Mouse (Mus musculus): ENCODE results near the gene Tmod4. TPM values are rescaled to one million over a fixed set of nuclear protein-coding genes. Genes with fewer than 3 reads are reported as not detected.

The Tmod4 gene
- total RNA-seq, 2 experiments from 2014 or later, result 17.3 to 24.5 TPM

DNA sequence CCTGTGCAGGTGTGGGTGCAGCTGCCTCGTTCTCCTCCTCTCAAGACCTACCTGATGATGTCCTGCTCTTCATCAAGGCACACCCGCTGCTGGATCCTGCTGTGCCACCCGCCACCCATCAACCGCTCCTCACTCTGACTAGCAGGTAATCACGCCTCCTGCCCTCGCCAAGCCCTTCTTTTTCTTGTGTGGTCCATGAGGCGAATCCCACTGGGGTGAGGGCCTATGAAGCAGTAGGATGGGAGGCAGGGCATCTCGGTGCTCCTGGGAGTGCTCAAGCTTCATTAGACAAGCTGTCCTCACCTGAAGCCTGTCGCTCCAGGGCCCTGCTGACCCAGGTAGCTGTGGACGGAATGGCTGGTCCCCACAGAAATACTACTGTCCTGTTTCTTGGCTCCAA, 45.7 kb downstream of the Tmod4 start:
- intact Hi-C loops (cut with DNase I), result no loop called here
- no peak for DNase-seq (ENCODE audit: low spot score)

DNA sequence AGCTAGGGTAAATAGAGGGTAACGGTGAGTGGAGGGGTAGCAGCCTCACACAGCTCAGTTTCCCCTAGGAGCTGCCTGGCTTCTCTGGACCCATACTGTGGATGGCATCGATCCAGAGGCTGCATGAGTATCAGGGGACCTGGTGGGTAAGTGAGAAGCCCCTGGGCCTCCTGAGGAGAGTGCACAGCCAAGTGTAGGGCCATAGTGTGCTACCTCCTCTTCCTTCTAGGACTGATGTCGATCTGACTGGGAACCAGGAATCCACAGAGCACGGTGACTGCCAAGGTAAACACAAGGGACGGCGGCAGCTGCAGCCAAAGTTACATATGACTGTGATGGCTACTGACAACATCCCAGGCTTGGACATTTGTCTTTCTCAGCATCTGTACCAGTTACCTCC, 46.8 kb downstream of the Tmod4 start:
- intact Hi-C loops (cut with DNase I), result no loop called here

GRCm38 (mm10) chr3:95172526-95173255, 48.4 kb downstream of the Tmod4 start:
- DNase-seq (ENCODE audit: low spot score), result no peak

More for the DNA sequence above, 46.8 kb downstream of the Tmod4 start:
- no peak for DNase-seq (ENCODE audit: low spot score)

DNA sequence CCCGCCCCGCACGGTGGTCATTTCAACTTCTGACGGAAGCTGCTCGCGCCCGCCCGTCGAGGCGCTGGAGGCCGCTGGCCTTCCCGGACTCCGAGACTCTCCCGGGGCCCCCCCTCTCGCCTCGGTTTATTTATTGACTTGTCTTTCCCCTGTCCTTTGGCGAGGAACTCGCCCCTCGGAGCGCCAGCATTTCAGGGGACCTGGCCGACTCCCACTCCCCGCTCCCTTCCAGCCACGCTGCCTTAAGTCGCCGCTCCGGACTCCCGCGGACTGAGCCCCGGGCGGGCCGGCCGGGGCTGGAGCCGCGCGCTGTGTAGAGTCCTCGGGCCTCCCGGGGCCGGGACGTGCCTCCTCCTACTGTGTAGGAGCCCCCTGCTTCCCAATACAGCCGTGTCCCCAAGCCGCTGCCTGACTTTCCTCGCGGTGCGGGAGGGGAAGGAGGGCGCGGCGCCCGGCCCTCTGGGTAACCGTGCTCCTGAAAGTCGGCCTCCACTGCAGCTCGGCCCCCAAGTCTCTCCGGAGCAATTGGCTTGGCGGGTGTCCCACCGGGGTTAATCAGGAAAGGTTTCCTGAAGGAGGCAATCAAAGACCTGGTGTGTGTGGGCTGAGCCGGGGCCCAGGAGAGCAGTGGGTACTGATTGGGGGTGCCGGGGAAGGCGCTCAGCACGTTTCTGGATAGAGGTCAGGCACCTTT, 49.1 kb downstream of the Tmod4 start:
- no peak for DNase-seq (ENCODE audit: low spot score)
- intact Hi-C loops (cut with DNase I), result no loop called here

More at GRCm38 (mm10) chr3:95172526-95173255, 48.4 kb downstream of the Tmod4 start:
- intact Hi-C loops (cut with DNase I), result no loop called here

DNA sequence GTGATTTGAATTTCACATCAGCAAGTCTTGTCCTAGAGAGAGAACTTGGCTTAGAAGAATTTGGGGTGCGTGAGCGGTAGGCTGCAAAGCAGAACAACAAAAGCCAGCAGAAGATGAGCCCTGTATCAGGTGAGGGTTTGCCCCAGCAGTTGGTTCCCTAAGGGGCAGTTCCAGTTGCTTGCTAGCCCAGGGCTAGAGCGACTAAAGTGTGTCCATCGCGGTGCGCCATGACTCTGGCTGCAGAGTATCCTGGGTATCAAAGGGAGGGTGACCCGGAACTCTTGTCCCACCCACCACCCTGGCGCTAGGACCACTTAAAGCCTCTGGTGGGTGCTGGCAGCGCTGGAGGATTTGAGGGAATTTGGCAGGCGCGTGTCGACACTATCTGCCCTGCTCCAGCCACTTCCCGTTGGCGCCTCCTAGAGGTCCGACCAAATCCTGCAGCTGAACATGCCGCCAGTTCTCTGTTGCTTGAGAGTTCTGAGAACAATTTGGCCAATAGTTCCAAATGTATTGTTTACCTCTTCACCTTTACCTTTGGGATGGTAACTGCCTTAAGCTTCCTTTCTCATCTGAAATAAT, 49.8 kb downstream of the Tmod4 start:
- DNase-seq (ENCODE audit: low spot score), result peak; percentile 69
- intact Hi-C loops (cut with DNase I), result loop anchor here (1.0 kb wide), 1 partner anchor 32 kb away; the partner anchor contains the start of gene Tnfaip8l2

GRCm38 (mm10) chr3:95176500-95176899, 52.2 kb downstream of the Tmod4 start:
- intact Hi-C loops (cut with DNase I), result no loop called here

GRCm38 (mm10) chr3:95177583-95177982, 53.3 kb downstream of the Tmod4 start:
- no peak for DNase-seq (ENCODE audit: low spot score)
- intact Hi-C loops (cut with DNase I), result no loop called here

More at GRCm38 (mm10) chr3:95176500-95176899, 52.2 kb downstream of the Tmod4 start:
- DNase-seq (ENCODE audit: low spot score), result no peak

Small RNAs within 50 kb of the gene (microRNA-seq; reads per million reads assigned to microRNA genes)
- not detected for gene Mir8099-1

Other genes with a start within 250 kb of the Tmod4 start
- gene Psmb4, start 237.5 kb upstream of the Tmod4 start, total RNA-seq (2021), result 100 to 1,000 TPM; 217 to 228 TPM
- 10 to 100 TPM; 93.9 to 98.3 TPM for gene Selenbp1, start 191.4 kb upstream of the Tmod4 start, total RNA-seq (2021)
- gene Rfx5, start 170.4 kb upstream of the Tmod4 start, total RNA-seq (2021), result 1 to 10 TPM; 6.2 to 6.9 TPM
- gene Pi4kb, start 149.7 kb upstream of the Tmod4 start, total RNA-seq (2021), result 10 to 100 TPM; 25.3 to 27.0 TPM
- gene Zfp687, start 109.0 kb upstream of the Tmod4 start, total RNA-seq (2021), result 10 to 100 TPM; 10.8 to 11.1 TPM
- gene Psmd4, start 81.9 kb upstream of the Tmod4 start, total RNA-seq (2021), result 100 to 1,000 TPM; 119 to 129 TPM
- gene Pip5k1a, start 17.5 kb upstream of the Tmod4 start, total RNA-seq (2021), result 10 to 100 TPM; 14.2 to 15.2 TPM
- 10 to 100 TPM; 31.3 to 32.2 TPM for gene Vps72, start 13.5 kb upstream of the Tmod4 start, total RNA-seq (2021)
- 10 to 100 TPM; 28.3 to 31.4 TPM for gene Scnm1, start 9.5 kb downstream of the Tmod4 start, total RNA-seq (2021)
- 1 to 10 TPM; 6.7 to 7.9 TPM for gene Lysmd1, start 9.6 kb downstream of the Tmod4 start, total RNA-seq (2021)
- gene Tnfaip8l2, start 17.9 kb downstream of the Tmod4 start, total RNA-seq (2021), result 1 to 10 TPM; 2.0 to 2.1 TPM
- 1 to 10 TPM; 7.3 to 9.4 TPM for gene Sema6c, start 36.0 kb downstream of the Tmod4 start, total RNA-seq (2021)
- 10 to 100 TPM; 12.7 to 14.1 TPM for gene Gabpb2, start 93.4 kb downstream of the Tmod4 start, total RNA-seq (2021)
- 10 to 100 TPM; 19.9 to 26.0 TPM for gene Cdc42se1, start 104.3 kb downstream of the Tmod4 start, total RNA-seq (2021)
- gene Mllt11, start 107.7 kb downstream of the Tmod4 start, total RNA-seq (2021), result 1 to 10 TPM; 6.6 to 7.5 TPM
- not detected for gene Gm128, start 117.1 kb downstream of the Tmod4 start, total RNA-seq (2021)
- not detected for gene Bnipl, start 126.7 kb downstream of the Tmod4 start, total RNA-seq (2021)
- 10 to 100 TPM; 20.2 to 23.4 TPM for gene Mindy1, start 156.9 kb downstream of the Tmod4 start, total RNA-seq (2021)
- 10 to 100 TPM; 22.1 to 22.8 TPM for gene Prune1, start 157.6 kb downstream of the Tmod4 start, total RNA-seq (2021)
- under 1 TPM; 0.52 to 0.59 TPM for gene Anxa9, start 182.7 kb downstream of the Tmod4 start, total RNA-seq (2021)
- gene Cers2, start 190.3 kb downstream of the Tmod4 start, total RNA-seq (2021), result 10 to 100 TPM; 35.9 to 40.4 TPM
- 10 to 100 TPM; 11.2 to 11.4 TPM for gene Setdb1, start 232.7 kb downstream of the Tmod4 start, total RNA-seq (2021)

Measured in heart, postnatal 25 days (tissue).